Mouse (Mus musculus): Measurements from ENCODE around the gene Tmem191c. TPM values are rescaled to one million over a fixed set of nuclear protein-coding genes. Genes with fewer than 3 reads are reported as not detected.

The Tmem191c gene
- total and polyA plus RNA-seq, 3 experiments = 3.3 to 7.5 TPM; not detected in 1

- H3K36me3 ChIP-seq (ENCODE audit: control insufficient read depth in 1 of 2, insufficient read depth in 2 of 2, low read length in 2 of 2) = no peaks in the 10 kb centered on the region
Observed at GRCm38 (mm10) chr16:17292751-17293150, 16.9 kb downstream of the Tmem191c start.

GRCm38 (mm10) chr16:17300818-17301217 is 24.9 kb downstream of the Tmem191c start:
- DNase-seq (ENCODE audit: low read depth, low spot score) = no peak
- TF ChIP-seq MAFK (IDR thresholded peaks at IDR 0.05; ENCODE audit: borderline replicate concordance, low read depth, low read length) = no peak
- TF ChIP-seq TAL1 (IDR thresholded peaks at IDR 0.05; ENCODE audit: low read length) = no peak
- no peak for TF ChIP-seq KAT2A (conservative IDR thresholded peaks at IDR 0.05; ENCODE audit: low read depth, low read length)
- no peak for TF ChIP-seq UBTF (IDR thresholded peaks at IDR 0.05; ENCODE audit: borderline replicate concordance, insufficient read depth, low read depth, low read length)
- TF ChIP-seq CHD2 (IDR thresholded peaks at IDR 0.05; ENCODE audit: low read length) = no peak
- TF ChIP-seq JUND (IDR thresholded peaks at IDR 0.05; ENCODE audit: low read depth, low read length) = no peak
- no peak for TF ChIP-seq POLR2AphosphoS2 (IDR thresholded peaks at IDR 0.05; ENCODE audit: low read length)
- no peak for TF ChIP-seq CHD1 (IDR thresholded peaks at IDR 0.05; ENCODE audit: low read depth, low read length)
- Histone ChIP-seq H3K27me3 (ENCODE audit: control insufficient read depth in 1 of 2, insufficient read depth in 2 of 2, low read length in 2 of 2) (no peaks in the 10 kb centered on the region), H3K36me3 (ENCODE audit: control insufficient read depth in 1 of 2, insufficient read depth in 2 of 2, low read length in 2 of 2) (peaks cover 0 to 3% of the 10 kb centered on the region in 2 experiments; a peak in 2 of 4 replicates), H3K27ac (ENCODE audit: control insufficient read depth, low read depth, low read length) (no peak overlapping the region), H3K9ac (ENCODE audit: control insufficient read depth, low read depth, low read length, poor library complexity, severe bottlenecking) (no peak overlapping the region), H3K4me3 (ENCODE audit: control insufficient read depth in 1 of 2, insufficient read depth in 1 of 2, low read depth in 2 of 2, low read length in 2 of 2) (no peak overlapping the region), H3K4me1 (ENCODE audit: control insufficient read depth in 1 of 2, insufficient read depth in 2 of 2, low read length in 2 of 2) (no peaks in the 10 kb centered on the region), H3K79me2 (ENCODE audit: control insufficient read depth, insufficient read depth, low read length, poor library complexity) (no peaks in the 10 kb centered on the region), H3K9me3 (replicated peaks; ENCODE audit: insufficient read depth, low read length) (no peaks in the 10 kb centered on the region)

More at GRCm38 (mm10) chr16:17292751-17293150, 16.9 kb downstream of the Tmem191c start:
- H3K27ac ChIP-seq (ENCODE audit: control insufficient read depth, low read depth, low read length) = no peak overlapping the region
- peak; percentile 82 for DNase-seq (ENCODE audit: low read depth, low spot score)
- H3K79me2 ChIP-seq (ENCODE audit: control insufficient read depth, insufficient read depth, low read length, poor library complexity) = no peaks in the 10 kb centered on the region
- TF ChIP-seq RCOR1 (IDR thresholded peaks at IDR 0.05; ENCODE audit: low read depth, low read length) (0 out of 2 replicates have a peak, but pooled peaks have one; percentile 30), MXI1 (IDR thresholded peaks at IDR 0.05; ENCODE audit: low read depth, low read length) (no peak), RAD21 (IDR thresholded peaks at IDR 0.05; ENCODE audit: low read depth, low read length) (peak; percentile 72), JUND (IDR thresholded peaks at IDR 0.05; ENCODE audit: low read depth, low read length) (no peak), KAT2A (conservative IDR thresholded peaks at IDR 0.05; ENCODE audit: low read depth, low read length) (no peak), SIN3A (IDR thresholded peaks at IDR 0.05; ENCODE audit: low read length) (0 out of 2 replicates have a peak, but pooled peaks have one; percentile 19), POLR2AphosphoS2 (IDR thresholded peaks at IDR 0.05; ENCODE audit: low read length) (no peak), ZC3H11A (IDR thresholded peaks at IDR 0.05; ENCODE audit: low read depth, low read length) (peak; percentile 81), ZNF384 (IDR thresholded peaks at IDR 0.05; ENCODE audit: low read depth, low read length) (0 out of 2 replicates have a peak, but pooled peaks have one; percentile 15), CTCF (IDR thresholded peaks at IDR 0.05 in 2 of 3, conservative IDR thresholded peaks at IDR 0.05 in 1 of 3; ENCODE audit: control insufficient read depth in 1 of 3, insufficient read depth in 1 of 3, low read depth in 2 of 3, low read length in 3 of 3, poor library complexity in 1 of 3, severe bottlenecking in 1 of 3) (peak; percentile 95 to 100 (median 97)), USF1 (IDR thresholded peaks at IDR 0.05; ENCODE audit: low read depth, low read length) (no peak), SMC3 (IDR thresholded peaks at IDR 0.05; ENCODE audit: low read depth, low read length) (peak; percentile 97), BHLHE40 (IDR thresholded peaks at IDR 0.05; ENCODE audit: borderline replicate concordance, low read depth, low read length) (0 out of 2 replicates have a peak, but pooled peaks have one; percentile 10)
- H3K4me1 ChIP-seq (ENCODE audit: control insufficient read depth in 1 of 2, insufficient read depth in 2 of 2, low read length in 2 of 2) = no peaks in the 10 kb centered on the region
- no peaks in the 10 kb centered on the region for H3K27me3 ChIP-seq (ENCODE audit: control insufficient read depth in 1 of 2, insufficient read depth in 2 of 2, low read length in 2 of 2)
- H3K4me3 ChIP-seq (ENCODE audit: control insufficient read depth in 1 of 2, insufficient read depth in 1 of 2, low read depth in 2 of 2, low read length in 2 of 2) = no peak overlapping the region
- H3K9ac ChIP-seq (ENCODE audit: control insufficient read depth, low read depth, low read length, poor library complexity, severe bottlenecking) = no peak overlapping the region
- no peaks in the 10 kb centered on the region for H3K9me3 ChIP-seq (replicated peaks; ENCODE audit: insufficient read depth, low read length)

Measured in MEL (cell line).